Mouse (Mus musculus) neural tube, embryonic 11.5 days (tissue): ENCODE measurements at regions not wholly inside any gene's neighbourhood (a gene's known extent, or its start where the extent isn't known, plus 50 kb on each side); places are given as distances from the start of the nearest gene placed in this dataset.

Source experiments
- ATAC-seq: fragments of 200-750 bp; cut with Nextera tagmentation; 2 replicates; pipeline ENCODE4 v1.8.0; 2017; ENCODE audit warnings: moderate number of reproducible peaks, mild to moderate bottlenecking, moderate TSS enrichment, moderate library complexity; ENCODE audit not compliant: insufficient read depth, low FRiP score, low TSS enrichment
- DNase-seq: peaks from one replicate; pipeline ENCODE4 v3.0.0-alpha.2; 2015; ENCODE audit warnings: low spot score
- H3K27ac ChIP-seq: fragments of 300-500 bp; sonication (generic); 2 replicates; pipeline ENCODE4 v1.5.1; 2014; ENCODE audit warnings: low read depth, mild to moderate bottlenecking, low read length
- H3K27me3 ChIP-seq: fragments of 300-500 bp; sonication (generic); 2 replicates; pipeline ENCODE4 v1.6.1; 2014; ENCODE audit warnings: mild to moderate bottlenecking, low read length, mixed read lengths; ENCODE audit not compliant: control insufficient read depth, insufficient read depth
- H3K36me3 ChIP-seq: fragments of 300-500 bp; sonication (generic); 2 replicates; pipeline ENCODE4 v1.6.1; 2014; ENCODE audit warnings: mild to moderate bottlenecking, low read length, moderate library complexity, mixed read lengths; ENCODE audit not compliant: control insufficient read depth, insufficient read depth
- H3K4me1 ChIP-seq: fragments of 300-500 bp; sonication (generic); 2 replicates; pipeline ENCODE4 v1.6.1; 2014; ENCODE audit warnings: low read length, mixed read lengths; ENCODE audit not compliant: control insufficient read depth, insufficient read depth
- H3K4me2 ChIP-seq: fragments of 300-500 bp; sonication (generic); 2 replicates; pipeline ENCODE4 v1.6.1; 2014; ENCODE audit warnings: low read depth, mild to moderate bottlenecking, moderate library complexity
- H3K4me3 ChIP-seq: fragments of 300-500 bp; sonication (generic); 2 replicates; pipeline ENCODE4 v1.5.1; 2014; ENCODE audit warnings: low read depth, low read length
- H3K9ac ChIP-seq: fragments of 300-500 bp; sonication (generic); 2 replicates; pipeline ENCODE4 v1.6.1; 2014; ENCODE audit warnings: mild to moderate bottlenecking, low read length
- H3K9me3 ChIP-seq: fragments of 300-500 bp; sonication (generic); 2 replicates; pipeline ENCODE4 v1.6.1; 2016; ENCODE audit warnings: low read length; ENCODE audit not compliant: control insufficient read depth
- WGBS: fragments of 180-500 bp; shearing (Covaris S2); extraction: QIAGEN DNeasy Blood & Tissue Kit; methylation state at CpG from one replicate; pipeline ENCODE4 v1.1.7; 2014; 5-methylcytosine and 5-hydroxymethylcytosine counted together

DNA sequence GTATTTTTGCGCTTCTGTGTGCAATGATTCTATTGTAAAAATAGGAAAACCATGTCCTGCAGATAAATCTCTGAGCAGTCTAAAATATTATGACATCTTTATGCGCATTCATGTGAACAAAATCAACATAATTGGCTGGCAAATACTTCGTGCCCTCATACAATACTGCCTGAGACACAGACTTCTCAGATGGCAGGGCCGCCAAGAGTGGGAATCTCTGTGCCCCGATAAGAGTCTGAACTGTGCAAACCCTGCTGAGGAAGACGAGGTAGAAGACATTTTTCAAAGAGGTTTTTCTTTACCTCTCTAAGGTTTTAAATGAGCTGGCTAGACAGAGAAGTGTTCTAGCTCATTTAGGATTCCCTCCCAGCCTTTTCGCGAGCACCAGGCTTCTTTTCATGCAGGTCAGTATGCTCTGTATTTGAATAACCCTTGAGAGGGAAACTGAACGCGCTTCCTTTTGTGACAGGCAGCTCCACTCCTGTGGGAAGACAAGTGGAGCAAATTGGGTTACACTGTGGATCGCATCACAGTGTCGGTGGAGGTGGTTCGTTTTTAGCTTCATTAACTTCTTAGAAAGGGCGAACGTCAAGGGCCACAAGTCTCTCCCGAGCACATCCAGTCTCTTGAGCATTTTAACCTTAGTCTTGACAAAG lies 1973.6 kb upstream of the 5930422O12Rik start:
- no peak overlapping the region for H3K9ac ChIP-seq
- H3K36me3 ChIP-seq, result no peaks in the 10 kb centered on the region
- WGBS, result 58% methylated on average over 16 of the region's 16 CpGs
- no peak for ATAC-seq
- H3K27ac ChIP-seq, result no peak overlapping the region
- no peaks in the 10 kb centered on the region for H3K27me3 ChIP-seq
- H3K4me1 ChIP-seq, result no peaks in the 10 kb centered on the region
- H3K9me3 ChIP-seq, result no peaks in the 10 kb centered on the region
- H3K4me3 ChIP-seq, result no peak overlapping the region
- DNase-seq, result no peak
- no peak overlapping the region for H3K4me2 ChIP-seq

DNA sequence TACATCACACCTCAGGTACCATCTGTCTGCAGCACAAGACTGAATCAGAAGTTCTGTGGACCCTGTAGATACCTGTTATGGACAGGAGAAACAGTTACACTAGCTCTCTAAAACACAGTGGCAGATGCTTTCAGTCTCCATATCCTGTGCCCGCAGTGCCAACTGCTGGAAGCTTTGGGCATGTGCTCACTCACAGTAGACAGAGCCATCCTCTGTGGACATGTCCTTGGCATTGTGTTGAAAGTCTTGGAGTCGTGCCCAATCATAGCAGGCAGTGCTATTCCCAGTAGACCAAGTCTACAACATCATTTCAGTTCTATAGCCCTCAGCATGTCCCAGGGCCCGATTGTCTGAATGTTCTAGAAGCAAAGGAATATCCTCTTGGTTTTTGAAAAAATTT lies 1968.2 kb upstream of the 5930422O12Rik start:
- H3K4me2 ChIP-seq, result no peak overlapping the region
- H3K4me3 ChIP-seq, result no peak overlapping the region
- DNase-seq (no peak), ATAC-seq (no peak)
- H3K36me3 ChIP-seq, result no peaks in the 10 kb centered on the region
- no peaks in the 10 kb centered on the region for H3K4me1 ChIP-seq
- H3K27me3 ChIP-seq, result no peaks in the 10 kb centered on the region
- WGBS, result 82% methylated on average over 3 of the region's 3 CpGs
- H3K9ac ChIP-seq, result no peak overlapping the region
- no peak overlapping the region for H3K27ac ChIP-seq
- H3K9me3 ChIP-seq, result no peaks in the 10 kb centered on the region
